Mouse (Mus musculus) neural tube, embryonic 13.5 days (tissue): ENCODE data around the gene Cyp2d22. TPM values are rescaled to one million over a fixed set of nuclear protein-coding genes. Genes with fewer than 3 reads are reported as not detected.
A peak's percentile ranks its signal among the peaks of the same experiment; 100 is the strongest.

Experiments used
- ATAC-seq: fragments of 200-750 bp; cut with Nextera tagmentation; 2 replicates; pipeline ENCODE4 v1.8.0; 2017; ENCODE audit warnings: low read depth, mild to moderate bottlenecking, moderate TSS enrichment, moderate library complexity
- H3K27ac ChIP-seq: fragments of 300-500 bp; sonication (generic); replicated peaks from 2 replicates; pipeline ENCODE4 v1.5.1; 2015; ENCODE audit warnings: moderate library complexity, mild to moderate bottlenecking, inconsistent platforms
- H3K27me3 ChIP-seq: fragments of 300-500 bp; sonication (generic); 2 replicates; pipeline ENCODE4 v1.6.1; 2015; ENCODE audit warnings: mild to moderate bottlenecking, inconsistent platforms
- H3K36me3 ChIP-seq: fragments of 300-500 bp; sonication (generic); 2 replicates; pipeline ENCODE4 v1.6.1; 2015; ENCODE audit warnings: mild to moderate bottlenecking, inconsistent platforms
- H3K4me1 ChIP-seq: fragments of 300-500 bp; sonication (generic); replicated peaks from 2 replicates; pipeline ENCODE4 v1.6.1; 2015; ENCODE audit warnings: inconsistent platforms
- H3K4me2 ChIP-seq: fragments of 300-500 bp; sonication (generic); 2 replicates; pipeline ENCODE4 v1.6.1; 2015; ENCODE audit warnings: inconsistent platforms, mild to moderate bottlenecking, moderate library complexity
- H3K4me3 ChIP-seq: fragments of 300-500 bp; sonication (generic); 2 replicates; pipeline ENCODE4 v1.5.1; 2015; ENCODE audit warnings: mild to moderate bottlenecking, inconsistent platforms
- H3K9ac ChIP-seq: fragments of 300-500 bp; sonication (generic); 2 replicates; pipeline ENCODE4 v1.6.1; 2015; ENCODE audit warnings: moderate library complexity, mild to moderate bottlenecking, inconsistent platforms
- H3K9me3 ChIP-seq: fragments of 300-500 bp; sonication (generic); 2 replicates; pipeline ENCODE4 v1.6.1; 2016; ENCODE audit warnings: inconsistent platforms
- WGBS: fragments of 180-500 bp; shearing (Covaris S2); methylation state at CpG from one replicate; pipeline ENCODE4 v1.1.7; 2015; 5-methylcytosine and 5-hydroxymethylcytosine counted together
- polyA plus RNA-seq: library from polyadenylated mRNA; unstranded; fragments of >200 nt; fragmentation: Nextera tagmentation; extraction: Ambion mirVana; gene quantifications from 2 replicates; pipeline ENCODE4 v1.2.1, GENCODE M21; 2015

Gene Cyp2d22
- polyA plus RNA-seq, 1 experiment from 2014 or later = 3.5 TPM

DNA sequence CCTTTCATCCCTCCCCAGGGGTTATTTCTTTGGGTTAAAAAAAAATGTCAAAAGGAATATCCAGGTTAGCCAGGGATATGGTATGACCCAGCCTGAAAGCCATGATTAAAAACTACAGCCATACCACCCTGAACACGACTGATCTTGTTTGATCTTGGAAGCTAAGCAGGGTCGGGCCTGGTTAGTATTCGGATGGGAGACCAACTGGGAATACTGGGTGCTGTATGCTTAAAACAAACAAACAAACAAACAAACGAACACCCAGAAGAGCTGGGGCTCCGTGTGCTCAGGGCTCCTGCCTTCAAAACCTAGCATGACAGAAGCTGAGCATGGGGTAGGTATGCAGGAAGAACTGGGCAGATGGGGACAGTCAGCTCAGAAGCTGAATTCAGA is 37.5 kb downstream of the Cyp2d22 start:
- no peak overlapping the region for H3K27ac ChIP-seq
- H3K4me2 ChIP-seq = 0 out of 2 replicates have a peak overlapping the region, but pooled peaks have one; percentile 54
- no peak overlapping the region for H3K9ac ChIP-seq
- WGBS = 86% methylated on average over 5 of the region's 5 CpGs
- H3K4me1 ChIP-seq = peaks cover 36% of the 10 kb centered on the region
- no peak overlapping the region for H3K4me3 ChIP-seq
- peaks cover 25% of the 10 kb centered on the region for H3K27me3 ChIP-seq
- no peaks in the 10 kb centered on the region for H3K9me3 ChIP-seq
- no peak for ATAC-seq
- no peaks in the 10 kb centered on the region for H3K36me3 ChIP-seq

DNA sequence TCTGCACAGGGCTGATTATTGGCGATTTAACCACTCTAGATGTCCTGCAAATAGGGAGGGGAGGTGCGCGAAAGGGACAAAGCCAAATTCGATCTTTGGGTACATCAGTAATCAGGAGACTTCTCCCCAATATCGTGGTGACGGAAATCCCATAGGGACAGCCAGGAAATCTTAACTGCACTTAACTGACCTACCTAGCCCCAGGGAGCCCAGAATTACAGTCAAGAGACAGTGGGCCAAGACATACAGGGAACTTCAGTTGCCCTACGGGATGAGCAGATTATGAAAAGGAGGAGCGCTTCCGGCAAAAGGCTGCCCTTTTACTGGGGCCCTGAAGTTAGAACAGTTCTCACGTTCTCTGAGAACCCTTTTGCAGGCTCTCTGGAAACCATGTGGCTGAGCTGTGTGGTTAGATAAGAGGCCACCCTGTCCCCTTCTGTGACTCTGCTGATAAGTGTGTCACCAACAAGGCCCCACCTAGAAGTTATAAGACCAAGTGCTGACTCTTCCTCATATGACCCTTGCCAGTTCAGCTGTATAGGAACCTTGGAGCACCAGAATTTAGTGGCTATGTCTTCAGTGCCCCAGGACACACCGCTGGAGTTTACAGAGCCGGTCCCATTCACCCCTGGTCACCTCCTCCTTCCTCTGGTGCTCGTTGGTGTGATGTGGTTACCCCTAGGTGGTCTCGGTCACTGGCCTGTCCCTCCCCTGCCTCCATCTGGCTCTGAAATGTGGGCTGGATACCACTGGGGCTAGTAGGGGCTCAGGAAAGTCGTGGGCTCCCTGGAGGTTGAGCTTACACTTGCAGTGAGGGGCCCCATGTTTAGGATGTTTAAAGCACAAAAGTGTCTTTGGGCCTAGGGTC is 38.2 kb downstream of the Cyp2d22 start:
- WGBS = 68% methylated on average over 15 of the region's 15 CpGs

DNA sequence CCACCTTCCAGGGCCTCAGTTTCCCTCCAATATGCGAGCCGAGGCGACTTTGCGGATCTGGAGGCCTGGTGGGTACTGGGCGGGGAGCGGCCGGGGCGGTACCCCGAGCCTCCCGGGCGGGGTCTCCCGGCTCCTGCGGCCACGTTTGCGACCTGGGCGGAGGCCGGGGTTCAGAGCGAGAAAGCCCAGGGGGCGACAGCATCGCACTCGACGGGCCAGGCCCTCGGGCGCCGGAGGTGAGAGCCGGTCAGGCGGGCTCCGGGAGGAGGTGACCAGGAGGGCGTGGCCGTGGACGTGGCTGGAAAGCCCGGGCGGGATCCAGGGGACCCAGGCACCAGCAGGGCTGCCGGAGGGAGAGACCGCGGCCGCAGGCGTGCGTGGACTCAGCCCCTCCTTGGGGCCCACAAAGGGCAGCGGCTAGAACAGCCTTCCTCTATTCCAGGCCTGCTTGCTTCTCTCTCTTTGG is 39.0 kb downstream of the Cyp2d22 start:
- peaks cover 39% of the 10 kb centered on the region for H3K4me1 ChIP-seq
- H3K9ac ChIP-seq = peak overlapping the region; percentile 65
- H3K4me3 ChIP-seq = peak overlapping the region; percentile 34
- H3K36me3 ChIP-seq = no peaks in the 10 kb centered on the region; the same call in 1 of the 2 replicates
- no peak for ATAC-seq
- H3K4me2 ChIP-seq = peak overlapping the region; percentile 54
- H3K27ac ChIP-seq = peak overlapping the region; percentile 28; the same call in 1 of the 2 replicates
- no peaks in the 10 kb centered on the region for H3K9me3 ChIP-seq
- H3K27me3 ChIP-seq = peaks cover 25% of the 10 kb centered on the region
- 3% methylated on average over 31 of the region's 40 CpGs for WGBS

More for the DNA sequence above, 38.2 kb downstream of the Cyp2d22 start:
- no peaks in the 10 kb centered on the region for H3K9me3 ChIP-seq
- H3K4me2 ChIP-seq = peak overlapping the region; percentile 54
- H3K27ac ChIP-seq = peak overlapping the region; percentile 28; the same call in 1 of the 2 replicates
- ATAC-seq = no peak
- peak overlapping the region; percentile 65 for H3K9ac ChIP-seq
- peak overlapping the region; percentile 34; the same call in 1 of the 2 replicates for H3K4me3 ChIP-seq
- no peaks in the 10 kb centered on the region for H3K36me3 ChIP-seq
- peaks cover 25% of the 10 kb centered on the region for H3K27me3 ChIP-seq
- H3K4me1 ChIP-seq = peaks cover 36% of the 10 kb centered on the region

DNA sequence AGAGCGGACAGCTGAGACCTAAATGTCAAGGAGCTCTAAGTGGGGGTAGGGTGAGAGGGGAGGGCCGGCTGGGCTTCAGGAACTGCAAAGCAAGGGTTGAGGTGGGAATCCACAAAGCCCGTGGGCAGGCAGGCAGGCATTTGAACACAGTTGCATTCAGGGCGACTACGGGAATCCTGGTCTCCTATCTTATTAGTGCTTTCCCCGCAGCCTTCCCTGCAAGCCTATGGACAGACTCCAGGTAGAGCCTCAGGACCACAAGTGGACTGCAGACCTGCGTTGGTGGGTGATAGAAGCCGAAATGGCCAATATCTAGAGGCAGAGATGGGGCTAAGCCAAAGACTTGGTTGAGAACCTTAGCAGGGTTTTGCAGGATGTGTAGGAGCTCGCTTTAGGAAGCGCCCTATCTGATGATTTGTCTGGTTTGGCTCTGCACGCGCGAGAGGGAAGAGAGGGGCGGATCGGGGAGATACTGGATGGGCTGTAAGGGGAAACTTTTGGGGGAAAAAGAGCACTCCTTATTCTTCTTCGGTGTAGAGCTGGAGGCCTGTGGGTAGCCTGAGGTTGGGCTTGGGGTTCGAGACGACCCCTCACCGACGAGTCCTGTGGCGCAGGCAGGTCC is 39.5 kb downstream of the Cyp2d22 start:
- Histone ChIP-seq H3K4me1 (peaks cover 39% of the 10 kb centered on the region), H3K4me3 (peak overlapping the region; percentile 34), H3K27me3 (peaks cover 25% of the 10 kb centered on the region), H3K27ac (peak overlapping the region; percentile 28; the same call in 1 of the 2 replicates), H3K9me3 (no peaks in the 10 kb centered on the region), H3K36me3 (peaks cover 4% of the 10 kb centered on the region), H3K9ac (peak overlapping the region; percentile 65), H3K4me2 (peak overlapping the region; percentile 54)
- ATAC-seq = no peak
- 47% methylated on average over 21 of the region's 21 CpGs for WGBS

DNA sequence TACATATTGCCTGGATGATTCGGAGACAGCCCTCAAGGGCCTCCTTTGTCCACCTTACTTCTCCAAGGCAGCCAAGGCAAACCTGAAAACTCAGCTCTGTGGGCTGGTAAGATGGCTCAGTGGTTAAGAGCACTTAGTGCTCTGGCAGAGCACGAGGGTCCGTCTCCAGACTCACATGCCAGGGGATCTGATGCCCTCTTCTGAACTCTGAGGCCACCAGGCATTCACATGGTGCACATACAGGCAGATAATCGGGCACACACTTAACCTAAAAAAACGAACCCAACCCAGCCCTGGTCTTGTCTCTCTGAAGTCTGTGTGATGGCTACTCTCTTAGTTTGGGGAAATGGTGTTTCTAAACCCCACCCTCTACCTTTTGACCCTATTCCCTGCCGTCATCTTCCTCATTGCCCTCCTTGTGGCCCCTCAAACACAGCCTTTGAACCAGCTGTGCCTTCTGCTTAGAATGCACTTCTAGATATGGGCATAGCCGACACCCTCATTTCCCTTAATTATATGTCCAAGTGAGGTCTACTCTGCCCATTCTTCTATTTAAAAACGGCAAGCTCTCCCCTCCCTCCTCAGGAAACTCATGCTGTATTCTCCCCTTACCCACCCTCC is 40.3 kb downstream of the Cyp2d22 start:
- H3K4me3 ChIP-seq = no peak overlapping the region
- no peak overlapping the region; the same call in 1 of the 2 replicates for H3K27ac ChIP-seq
- H3K36me3 ChIP-seq = peaks cover 12% of the 10 kb centered on the region
- peaks cover 25% of the 10 kb centered on the region for H3K27me3 ChIP-seq
- no peak for ATAC-seq
- H3K4me1 ChIP-seq = peaks cover 39% of the 10 kb centered on the region
- H3K4me2 ChIP-seq = 0 out of 2 replicates have a peak overlapping the region, but pooled peaks have one; percentile 65
- no peaks in the 10 kb centered on the region for H3K9me3 ChIP-seq
- WGBS = 78% methylated on average over 8 of the region's 8 CpGs
- no peak overlapping the region for H3K9ac ChIP-seq

DNA sequence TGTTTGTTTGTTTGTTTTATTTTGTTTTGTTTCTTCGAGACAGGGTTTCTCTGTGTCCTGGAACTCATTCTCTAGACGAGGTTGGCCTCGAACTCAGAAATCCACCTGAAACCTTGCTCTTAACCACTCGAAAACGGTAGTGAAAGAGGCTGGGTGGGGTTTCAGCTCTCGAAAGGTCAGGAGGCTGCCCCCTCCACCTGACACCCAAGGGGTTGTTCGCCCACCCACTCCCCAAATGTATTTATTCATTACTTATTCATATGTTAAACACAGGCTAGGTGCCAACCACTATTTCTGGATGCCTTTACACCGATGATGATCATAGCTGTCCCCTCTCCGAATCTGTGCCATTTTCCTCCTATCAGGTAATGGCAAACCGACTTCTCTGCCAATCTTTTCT is 40.9 kb downstream of the Cyp2d22 start:
- peak overlapping the region; percentile 58 for H3K4me3 ChIP-seq
- H3K9ac ChIP-seq = peak overlapping the region; percentile 73
- H3K36me3 ChIP-seq = peaks cover 18% of the 10 kb centered on the region
- no peak; the same call in 1 of the 2 replicates for ATAC-seq
- H3K27ac ChIP-seq = no peak overlapping the region
- H3K4me2 ChIP-seq = peak overlapping the region; percentile 65
- peaks cover 39% of the 10 kb centered on the region for H3K4me1 ChIP-seq
- H3K27me3 ChIP-seq = peaks cover 25% of the 10 kb centered on the region
- 57% methylated on average over 10 of the region's 10 CpGs for WGBS
- H3K9me3 ChIP-seq = no peaks in the 10 kb centered on the region

DNA sequence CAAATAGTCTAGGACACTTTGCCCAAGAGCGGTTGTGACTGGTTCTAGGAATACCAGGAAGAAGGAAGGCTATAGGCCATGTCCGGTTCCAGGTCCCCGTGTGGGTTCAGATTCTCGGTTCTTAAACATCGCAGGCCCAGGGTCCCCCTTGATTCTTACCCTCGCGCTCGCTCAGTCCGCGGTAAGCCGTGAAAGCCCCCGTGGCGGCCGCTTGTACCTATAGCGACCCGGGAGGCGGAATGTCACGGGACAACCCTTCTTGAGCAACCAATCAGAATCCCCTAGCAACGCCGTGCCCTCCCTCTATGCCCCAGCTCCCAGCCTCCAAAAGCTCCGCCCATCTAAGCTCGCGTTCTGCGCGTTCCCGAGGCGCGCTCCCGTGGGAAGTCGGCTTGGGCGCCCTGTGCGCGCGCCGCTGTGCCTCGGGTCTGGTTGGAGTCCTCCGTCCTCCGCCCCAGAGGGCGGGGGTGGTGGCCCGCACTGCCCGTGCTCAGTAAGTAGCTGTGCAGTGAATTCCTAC is 41.4 kb downstream of the Cyp2d22 start, which contains the start of the genes Naga, Pheta2 and Smdt1:
Gene Naga (minus strand): TSS at position 333 of the 520 bp plus-strand sequence.
Gene Pheta2 (plus strand): TSS at position 350 of the 520 bp plus-strand sequence.
Gene Smdt1 (plus strand): TSS at position 367 of the 520 bp plus-strand sequence.
- peak; percentile 84 for ATAC-seq
- peaks cover 21% of the 10 kb centered on the region for H3K36me3 ChIP-seq
- peaks cover 39% of the 10 kb centered on the region for H3K4me1 ChIP-seq
- under 1% methylated on average over 41 of the region's 41 CpGs for WGBS
- no peaks in the 10 kb centered on the region for H3K9me3 ChIP-seq
- peak within 1 kb of the TSS; percentile 73 for H3K9ac ChIP-seq
- H3K4me3 ChIP-seq = peak within 1 kb of the TSS; percentile 58
- H3K27ac ChIP-seq = peak within 1 kb of the TSS; percentile 28; the same call in 1 of the 2 replicates
- peaks cover 25% of the 10 kb centered on the region for H3K27me3 ChIP-seq
- H3K4me2 ChIP-seq = peak within 1 kb of the TSS; percentile 65

DNA sequence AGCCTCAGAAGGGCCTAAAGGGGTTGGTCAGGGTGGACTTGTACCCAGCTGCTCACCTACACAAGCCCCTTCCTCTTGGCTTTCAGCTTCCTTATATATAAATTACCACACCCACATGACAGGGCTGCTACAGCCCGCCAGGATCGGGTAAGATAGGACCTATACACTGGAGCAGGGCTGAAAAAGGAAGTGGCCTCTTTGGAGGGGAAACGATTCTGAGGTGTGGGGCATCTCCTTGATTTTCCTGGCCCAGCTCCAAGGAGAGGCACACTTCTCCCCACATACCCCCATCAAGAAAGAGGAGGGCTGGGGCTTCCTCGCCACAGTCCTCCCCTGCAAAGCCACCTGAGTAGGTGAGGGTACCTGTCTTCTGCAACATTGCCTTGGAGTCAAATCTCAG is 42.2 kb downstream of the Cyp2d22 start:
- H3K4me1 ChIP-seq = peaks cover 39% of the 10 kb centered on the region
- H3K9ac ChIP-seq = peak overlapping the region; percentile 73
- H3K4me2 ChIP-seq = peak overlapping the region; percentile 65
- H3K9me3 ChIP-seq = no peaks in the 10 kb centered on the region
- H3K27ac ChIP-seq = no peak overlapping the region
- H3K4me3 ChIP-seq = peak overlapping the region; percentile 58
- WGBS = 42% methylated on average over 4 of the region's 4 CpGs
- H3K27me3 ChIP-seq = peaks cover 25% of the 10 kb centered on the region
- H3K36me3 ChIP-seq = peaks cover 21% of the 10 kb centered on the region
- no peak for ATAC-seq

DNA sequence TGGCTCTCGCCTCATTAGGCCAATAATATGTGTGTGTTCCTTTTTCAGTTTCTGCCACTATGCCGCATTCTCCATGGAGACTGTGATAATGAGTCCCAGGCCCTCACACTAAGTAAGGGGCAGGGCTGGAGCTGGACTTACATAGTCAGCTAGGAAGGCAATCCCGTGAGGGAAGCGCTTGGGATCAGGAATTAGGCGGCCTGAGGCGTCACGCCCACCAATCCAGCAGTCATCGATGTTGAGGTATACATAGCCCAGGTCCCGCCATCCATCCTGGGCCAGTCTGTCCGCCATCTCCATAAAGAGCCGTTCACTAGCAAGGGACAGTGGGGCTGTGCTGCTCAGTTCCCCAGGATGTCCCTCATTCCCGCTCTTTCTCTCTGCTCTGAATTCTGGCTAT is 43.4 kb downstream of the Cyp2d22 start:
- H3K4me3 ChIP-seq = no peak overlapping the region
- 62% methylated on average over 12 of the region's 12 CpGs for WGBS
- peaks cover 32% of the 10 kb centered on the region for H3K4me1 ChIP-seq
- H3K9me3 ChIP-seq = no peaks in the 10 kb centered on the region
- peaks cover 19% of the 10 kb centered on the region for H3K27me3 ChIP-seq
- H3K27ac ChIP-seq = no peak overlapping the region
- peaks cover 26% of the 10 kb centered on the region for H3K36me3 ChIP-seq
- peak overlapping the region; percentile 9; the same call in 1 of the 2 replicates for H3K4me2 ChIP-seq
- peak overlapping the region; percentile 73; the same call in 1 of the 2 replicates for H3K9ac ChIP-seq
- no peak for ATAC-seq

DNA sequence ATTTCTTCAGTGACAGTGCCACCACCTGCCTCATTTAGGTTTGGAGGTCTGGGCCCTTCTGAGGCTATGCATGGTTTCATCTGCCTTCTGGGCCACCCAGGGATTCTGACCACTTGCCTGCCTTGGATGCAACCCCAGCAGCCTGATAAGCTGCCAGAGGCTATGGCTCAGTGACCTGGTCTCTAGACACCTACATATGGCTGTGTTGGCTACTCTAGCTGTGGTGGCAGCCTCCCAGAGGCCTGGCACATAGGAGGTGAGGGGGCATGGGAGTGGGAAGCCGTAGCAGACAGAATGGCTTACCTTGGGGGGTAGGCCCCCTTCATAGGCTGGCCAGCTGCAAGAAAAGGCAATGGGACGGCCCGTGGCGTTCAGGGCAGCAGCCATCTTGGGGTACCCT is 44.9 kb downstream of the Cyp2d22 start:
- no peak for ATAC-seq
- H3K4me3 ChIP-seq = no peak overlapping the region
- peaks cover 30% of the 10 kb centered on the region for H3K36me3 ChIP-seq
- H3K27ac ChIP-seq = no peak overlapping the region
- H3K4me1 ChIP-seq = peaks cover 23% of the 10 kb centered on the region
- no peak overlapping the region for H3K4me2 ChIP-seq
- no peak overlapping the region for H3K9ac ChIP-seq
- H3K9me3 ChIP-seq = no peaks in the 10 kb centered on the region
- WGBS = 99% methylated on average over 4 of the region's 4 CpGs
- H3K27me3 ChIP-seq = peaks cover 8% of the 10 kb centered on the region

DNA sequence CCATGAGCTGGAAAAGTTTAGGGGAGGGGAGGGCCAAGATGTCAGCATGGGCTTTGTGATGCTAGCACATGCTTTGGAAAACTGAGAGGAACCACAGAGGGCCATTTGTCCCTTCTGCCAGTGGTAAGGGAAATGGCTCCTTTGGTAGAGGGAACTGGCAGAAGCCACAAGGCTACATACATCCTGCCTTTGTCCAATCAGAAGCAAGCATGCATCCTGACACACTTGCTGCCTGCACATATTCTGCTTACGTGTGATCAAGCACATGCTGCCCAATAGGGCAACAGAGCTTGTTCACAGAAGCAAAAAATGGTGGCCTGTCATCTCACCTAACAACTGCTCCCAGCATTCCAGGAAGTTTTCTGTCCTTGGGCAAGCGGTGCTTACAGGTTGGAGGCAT is 54.7 kb downstream of the Cyp2d22 start:
- Histone ChIP-seq H3K27ac (no peak overlapping the region), H3K9ac (no peak overlapping the region), H3K27me3 (no peaks in the 10 kb centered on the region), H3K4me1 (no peaks in the 10 kb centered on the region; the same call in 1 of the 2 replicates), H3K4me2 (no peak overlapping the region), H3K9me3 (no peaks in the 10 kb centered on the region), H3K4me3 (no peak overlapping the region), H3K36me3 (peaks cover 13% of the 10 kb centered on the region; the same call in 1 of the 2 replicates)
- ATAC-seq = no peak
- 70% methylated on average over 2 of the region's 2 CpGs for WGBS
